Mouse (Mus musculus): ENCODE measurements around the gene Ptov1. TPM values are rescaled to one million over a fixed set of nuclear protein-coding genes. Genes with fewer than 3 reads are reported as not detected.

Ptov1 gene
- polyA plus RNA-seq, 1 experiment from 2014 or later = 501 TPM

- H3K9ac ChIP-seq (ENCODE audit: low read depth, low read length) = no peak overlapping the region
- ATAC-seq (ENCODE audit: low FRiP score, low TSS enrichment) = peak; percentile 52
Measured at GRCm38 (mm10) chr7:44901230-44901722, 31.7 kb upstream of the Ptov1 start.

DNA sequence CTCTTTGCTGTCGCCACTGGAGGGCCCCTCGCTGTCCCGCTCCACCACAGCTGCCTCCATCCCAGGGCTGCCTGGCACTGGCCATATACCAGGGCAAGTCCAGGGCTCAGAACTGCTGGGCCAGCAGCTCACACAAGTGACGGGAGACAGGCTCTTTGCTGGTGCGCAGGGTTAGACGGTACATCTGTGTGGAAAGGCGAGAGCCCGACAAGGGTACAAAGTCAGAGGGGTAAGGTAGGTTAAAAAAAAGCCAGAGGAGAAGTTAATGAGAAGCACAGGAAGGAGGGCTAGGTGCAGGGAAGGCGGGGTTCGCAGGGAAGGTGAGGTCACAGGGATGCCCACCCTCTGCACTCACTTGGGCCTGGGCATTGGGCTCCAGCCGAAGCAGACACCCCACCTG lies 31.0 kb upstream of the Ptov1 start:
- 84% methylated on average over 11 of the region's 11 CpGs for WGBS
- no peak overlapping the region for H3K4me3 ChIP-seq (ENCODE audit: low read length)
- H3K27me3 ChIP-seq (ENCODE audit: control insufficient read depth, insufficient read depth, low read length) = no peaks in the 10 kb centered on the region
- no peak for ATAC-seq (ENCODE audit: low FRiP score, low TSS enrichment)
- H3K9me3 ChIP-seq (ENCODE audit: control insufficient read depth, low read length) = no peaks in the 10 kb centered on the region
- peaks cover 54% of the 10 kb centered on the region for H3K36me3 ChIP-seq (ENCODE audit: control insufficient read depth, insufficient read depth, low read length)
- no peak overlapping the region for H3K4me2 ChIP-seq (replicated peaks; ENCODE audit: low read depth, low read length)
- peaks cover 14% of the 10 kb centered on the region; the same call in 1 of the 2 replicates for H3K4me1 ChIP-seq (ENCODE audit: control insufficient read depth, insufficient read depth, low read length)
- H3K27ac ChIP-seq (ENCODE audit: low read depth, low read length) = no peak overlapping the region; the same call in 1 of the 2 replicates
- H3K9ac ChIP-seq (ENCODE audit: low read depth, low read length) = no peak overlapping the region

More at GRCm38 (mm10) chr7:44901230-44901722, 31.7 kb upstream of the Ptov1 start:
- Histone ChIP-seq H3K9me3 (ENCODE audit: control insufficient read depth, low read length) (no peaks in the 10 kb centered on the region), H3K4me2 (replicated peaks; ENCODE audit: low read depth, low read length) (peak overlapping the region; percentile 36), H3K27me3 (ENCODE audit: control insufficient read depth, insufficient read depth, low read length) (no peaks in the 10 kb centered on the region), H3K27ac (ENCODE audit: low read depth, low read length) (peak overlapping the region; percentile 45), H3K4me3 (ENCODE audit: low read length) (peak overlapping the region; percentile 22; the same call in 1 of the 2 replicates), H3K4me1 (ENCODE audit: control insufficient read depth, insufficient read depth, low read length) (peaks cover 14% of the 10 kb centered on the region; the same call in 1 of the 2 replicates), H3K36me3 (ENCODE audit: control insufficient read depth, insufficient read depth, low read length) (peaks cover 60% of the 10 kb centered on the region)
- 16% methylated on average over 21 of the region's 21 CpGs for WGBS

DNA sequence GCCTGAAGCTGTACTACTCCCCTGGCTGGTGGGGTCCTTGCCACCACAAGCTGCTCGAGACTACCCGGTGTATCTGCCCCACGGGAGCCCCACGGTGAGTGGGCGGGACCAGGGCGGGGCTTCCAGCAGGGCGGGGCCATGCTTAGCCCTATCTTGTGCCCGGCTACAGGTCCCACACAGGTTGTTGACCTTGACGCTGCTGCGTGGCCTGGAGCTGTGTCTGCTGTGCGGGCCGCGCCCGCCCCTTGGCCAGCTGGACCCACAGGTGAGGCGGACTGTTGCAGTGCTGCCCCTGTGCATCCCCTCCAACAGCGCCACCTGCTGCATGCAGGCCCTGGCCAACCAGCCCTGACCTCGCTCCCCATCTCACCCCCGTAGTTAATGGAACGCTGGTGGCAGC lies 29.0 kb upstream of the Ptov1 start:
- H3K9ac ChIP-seq (ENCODE audit: low read depth, low read length) = no peak overlapping the region
- no peak overlapping the region for H3K27ac ChIP-seq (ENCODE audit: low read depth, low read length)
- H3K4me2 ChIP-seq (replicated peaks; ENCODE audit: low read depth, low read length) = no peak overlapping the region
- no peak overlapping the region for H3K4me3 ChIP-seq (ENCODE audit: low read length)
- peaks cover 34% of the 10 kb centered on the region for H3K36me3 ChIP-seq (ENCODE audit: control insufficient read depth, insufficient read depth, low read length)
- H3K27me3 ChIP-seq (ENCODE audit: control insufficient read depth, insufficient read depth, low read length) = no peaks in the 10 kb centered on the region
- H3K9me3 ChIP-seq (ENCODE audit: control insufficient read depth, low read length) = no peaks in the 10 kb centered on the region
- H3K4me1 ChIP-seq (ENCODE audit: control insufficient read depth, insufficient read depth, low read length) = peaks cover 21% of the 10 kb centered on the region; the same call in 1 of the 2 replicates
- WGBS = 38% methylated on average over 19 of the region's 19 CpGs
- ATAC-seq (ENCODE audit: low FRiP score, low TSS enrichment) = no peak

GRCm38 (mm10) chr7:44896499-44896898 lies 26.9 kb upstream of the Ptov1 start:
- ATAC-seq (ENCODE audit: low FRiP score, low TSS enrichment) = no peak
- Histone ChIP-seq H3K27ac (ENCODE audit: low read depth, low read length) (peak overlapping the region; percentile 78; the same call in 1 of the 2 replicates), H3K9me3 (ENCODE audit: control insufficient read depth, low read length) (no peaks in the 10 kb centered on the region), H3K36me3 (ENCODE audit: control insufficient read depth, insufficient read depth, low read length) (peaks cover 19% of the 10 kb centered on the region), H3K4me2 (replicated peaks; ENCODE audit: low read depth, low read length) (peak overlapping the region; percentile 74), H3K27me3 (ENCODE audit: control insufficient read depth, insufficient read depth, low read length) (no peaks in the 10 kb centered on the region), H3K4me3 (ENCODE audit: low read length) (peak overlapping the region; percentile 64), H3K4me1 (ENCODE audit: control insufficient read depth, insufficient read depth, low read length) (peaks cover 16% of the 10 kb centered on the region), H3K9ac (ENCODE audit: low read depth, low read length) (peak overlapping the region; percentile 79)
- WGBS = 33% methylated on average over 10 of the region's 10 CpGs

DNA sequence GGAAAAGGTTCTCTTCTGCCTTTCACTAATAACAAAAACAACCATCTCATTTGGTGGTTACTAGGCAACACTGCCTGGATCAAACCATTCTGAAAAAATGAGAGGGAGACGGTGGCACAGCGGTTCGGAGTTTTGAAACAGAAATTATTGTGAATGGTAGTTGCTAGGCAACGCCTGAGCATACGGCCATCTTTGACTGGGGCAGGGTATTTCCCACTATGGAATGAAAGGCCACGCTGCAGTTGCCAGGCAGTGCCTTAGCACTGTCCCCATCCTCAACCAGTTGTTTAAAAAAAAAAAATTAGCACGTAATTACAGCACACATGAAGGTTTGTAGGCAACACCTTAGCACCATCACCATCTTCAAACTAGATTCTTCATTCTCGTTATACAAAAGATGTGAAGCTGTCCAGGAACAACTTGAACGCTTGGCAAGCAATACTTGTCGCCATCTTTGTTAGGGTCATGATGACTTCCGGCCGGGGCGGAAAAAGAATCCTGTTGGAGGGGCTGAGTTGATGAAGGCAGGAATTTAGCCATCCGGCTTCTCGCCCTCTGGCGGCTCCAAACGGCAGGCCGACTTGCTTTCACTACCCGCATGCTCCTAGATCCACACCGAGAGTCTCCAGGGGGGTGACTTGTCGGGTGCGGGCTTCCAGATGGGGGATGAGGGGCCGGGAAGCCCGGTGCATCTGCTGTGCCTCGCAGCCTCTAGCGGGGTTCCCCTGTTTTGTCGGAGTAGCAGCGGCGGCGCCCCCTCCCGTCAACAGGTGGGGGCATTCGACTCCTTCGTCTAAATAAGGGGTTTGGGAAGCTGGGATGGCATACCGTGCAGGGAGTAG lies 26.2 kb upstream of the Ptov1 start, which contains the start of gene Fuz:
TSS of gene Fuz (plus strand) at position 487 of the 842 bp plus-strand sequence.
- peak within 1 kb of the TSS; percentile 79 for H3K9ac ChIP-seq (ENCODE audit: low read depth, low read length)
- no peaks in the 10 kb centered on the region for H3K9me3 ChIP-seq (ENCODE audit: control insufficient read depth, low read length)
- WGBS = 2% methylated on average over 34 of the region's 34 CpGs
- peak within 1 kb of the TSS; percentile 64 for H3K4me3 ChIP-seq (ENCODE audit: low read length)
- peak within 1 kb of the TSS; percentile 74 for H3K4me2 ChIP-seq (replicated peaks; ENCODE audit: low read depth, low read length)
- peaks cover 22% of the 10 kb centered on the region for H3K4me1 ChIP-seq (ENCODE audit: control insufficient read depth, insufficient read depth, low read length)
- peak; percentile 50 for ATAC-seq (ENCODE audit: low FRiP score, low TSS enrichment)
- H3K36me3 ChIP-seq (ENCODE audit: control insufficient read depth, insufficient read depth, low read length) = peaks cover 17% of the 10 kb centered on the region
- H3K27me3 ChIP-seq (ENCODE audit: control insufficient read depth, insufficient read depth, low read length) = no peaks in the 10 kb centered on the region
- peak within 1 kb of the TSS; percentile 78 for H3K27ac ChIP-seq (ENCODE audit: low read depth, low read length)

- H3K36me3 ChIP-seq (ENCODE audit: control insufficient read depth, insufficient read depth, low read length) = peaks cover 13% of the 10 kb centered on the region
- H3K27me3 ChIP-seq (ENCODE audit: control insufficient read depth, insufficient read depth, low read length) = no peaks in the 10 kb centered on the region
- peak overlapping the region; percentile 37 for H3K27ac ChIP-seq (ENCODE audit: low read depth, low read length)
- ATAC-seq (ENCODE audit: low FRiP score, low TSS enrichment) = no peak
- H3K4me3 ChIP-seq (ENCODE audit: low read length) = peak overlapping the region; percentile 64
- H3K9me3 ChIP-seq (ENCODE audit: control insufficient read depth, low read length) = no peaks in the 10 kb centered on the region
- 82% methylated on average over 7 of the region's 7 CpGs for WGBS
- H3K4me1 ChIP-seq (ENCODE audit: control insufficient read depth, insufficient read depth, low read length) = peaks cover 29% of the 10 kb centered on the region
- H3K9ac ChIP-seq (ENCODE audit: low read depth, low read length) = no peak overlapping the region
- H3K4me2 ChIP-seq (replicated peaks; ENCODE audit: low read depth, low read length) = peak overlapping the region; percentile 74
Measured at GRCm38 (mm10) chr7:44895206-44895592, 25.6 kb upstream of the Ptov1 start.

DNA sequence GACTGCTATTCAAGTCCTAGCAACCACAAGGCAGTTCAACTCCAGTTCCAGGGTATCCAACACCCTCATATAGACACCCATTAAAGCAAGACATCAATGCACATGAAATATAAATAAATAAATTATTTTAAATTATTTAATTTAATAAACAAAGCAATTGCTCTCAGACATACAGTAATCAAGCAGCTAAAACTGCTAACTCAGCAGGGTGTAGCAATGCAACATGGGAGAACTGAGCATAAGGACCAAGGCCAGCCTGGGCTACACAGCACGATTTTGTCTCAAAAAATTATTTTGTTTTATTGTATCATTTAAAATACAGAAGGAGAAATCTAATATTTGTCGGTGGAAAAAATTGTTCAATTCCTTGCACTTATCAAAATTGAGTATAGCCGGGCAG lies 24.6 kb upstream of the Ptov1 start:
- Histone ChIP-seq H3K4me3 (ENCODE audit: low read length) (no peak overlapping the region), H3K27ac (ENCODE audit: low read depth, low read length) (no peak overlapping the region), H3K36me3 (ENCODE audit: control insufficient read depth, insufficient read depth, low read length) (peaks cover 10% of the 10 kb centered on the region), H3K4me2 (replicated peaks; ENCODE audit: low read depth, low read length) (no peak overlapping the region), H3K9ac (ENCODE audit: low read depth, low read length) (no peak overlapping the region), H3K4me1 (ENCODE audit: control insufficient read depth, insufficient read depth, low read length) (peaks cover 29% of the 10 kb centered on the region), H3K27me3 (ENCODE audit: control insufficient read depth, insufficient read depth, low read length) (no peaks in the 10 kb centered on the region), H3K9me3 (ENCODE audit: control insufficient read depth, low read length) (no peaks in the 10 kb centered on the region)
- ATAC-seq (ENCODE audit: low FRiP score, low TSS enrichment) = no peak
- 90% methylated on average over 3 of the region's 3 CpGs for WGBS

- 0 out of 2 replicates have a peak overlapping the region, but pooled peaks have one; percentile 13 for H3K9ac ChIP-seq (ENCODE audit: low read depth, low read length)
- no peak for ATAC-seq (ENCODE audit: low FRiP score, low TSS enrichment)
- H3K4me3 ChIP-seq (ENCODE audit: low read length) = no peak overlapping the region
Measured at GRCm38 (mm10) chr7:44893197-44893596, 23.6 kb upstream of the Ptov1 start.

More at GRCm38 (mm10) chr7:44893197-44893596, 23.6 kb upstream of the Ptov1 start:
- peak overlapping the region; percentile 45; the same call in 1 of the 2 replicates for H3K27ac ChIP-seq (ENCODE audit: low read depth, low read length)
- 30% methylated on average over 8 of the region's 8 CpGs for WGBS
- peaks cover 15% of the 10 kb centered on the region; the same call in 1 of the 2 replicates for H3K36me3 ChIP-seq (ENCODE audit: control insufficient read depth, insufficient read depth, low read length)
- no peaks in the 10 kb centered on the region for H3K27me3 ChIP-seq (ENCODE audit: control insufficient read depth, insufficient read depth, low read length)
- H3K4me2 ChIP-seq (replicated peaks; ENCODE audit: low read depth, low read length) = peak overlapping the region; percentile 8; the same call in 1 of the 2 replicates
- H3K4me1 ChIP-seq (ENCODE audit: control insufficient read depth, insufficient read depth, low read length) = peaks cover 29% of the 10 kb centered on the region
- H3K9me3 ChIP-seq (ENCODE audit: control insufficient read depth, low read length) = no peaks in the 10 kb centered on the region
